Mouse (Mus musculus) thymus, postnatal 0 days (tissue): ENCODE measurements around the gene Zfp653. TPM values are rescaled to one million over a fixed set of nuclear protein-coding genes. Genes with fewer than 3 reads are reported as not detected.
"Not testable (repeated sequence)": the region's sequence is repeated elsewhere in the genome, so short reads cannot be mapped to it uniquely, and the experiment has no call there.

Experiments used
- DNase-seq: peaks from one replicate; pipeline ENCODE4 v3.0.0-alpha.2; 2015; ENCODE audit warnings: low spot score
- polyA plus RNA-seq: library from polyadenylated mRNA; unstranded; fragments of >200 nt; fragmentation: Nextera tagmentation; extraction: Ambion mirVana; gene quantifications from 2 replicates; pipeline ENCODE4 v1.2.1, GENCODE M21; 2015

Gene Zfp653
- 8.0 and 9.6 TPM in 2 replicates for polyA plus RNA-seq

- DNase-seq, result peak; percentile 98
Measured at GRCm38 (mm10) chr9:22070791-22071573, at the start of gene Zfp653, which contains the start of gene Gm49318. TSS of gene Zfp653 (minus strand) at chr9:22071376. TSS of gene Gm49318 (minus strand) at chr9:22071259.

- DNase-seq, result no peak
Measured at GRCm38 (mm10) chr9:22119543-22119942, 48.4 kb upstream of the Zfp653 start.

GRCm38 (mm10) chr9:22117754-22118456 is 46.7 kb upstream of the Zfp653 start:
- DNase-seq, result peak; percentile 89

GRCm38 (mm10) chr9:22116740-22117426 is 45.7 kb upstream of the Zfp653 start, which contains the start of gene Elof1:
TSS of gene Elof1 (minus strand) at chr9:22117172.
- peak; percentile 98 for DNase-seq

GRCm38 (mm10) chr9:22116086-22116485 is 44.9 kb upstream of the Zfp653 start:
- peak; percentile 43 for DNase-seq

- no peak for DNase-seq
Measured at GRCm38 (mm10) chr9:22115635-22116034, 44.5 kb upstream of the Zfp653 start.

- no peak for DNase-seq
Measured at GRCm38 (mm10) chr9:22108194-22108593, 37.0 kb upstream of the Zfp653 start.

- DNase-seq, result no peak
Measured at GRCm38 (mm10) chr9:22099922-22100321, 28.7 kb upstream of the Zfp653 start.

GRCm38 (mm10) chr9:22098993-22099696 is 28.0 kb upstream of the Zfp653 start, which contains the start of gene Cnn1:
TSS of gene Cnn1 (plus strand) at chr9:22099216.
- DNase-seq, result no peak

- DNase-seq, result peak; percentile 74
Measured at GRCm38 (mm10) chr9:22095854-22096307, 24.7 kb upstream of the Zfp653 start.

- no peak for DNase-seq
Measured at GRCm38 (mm10) chr9:22092746-22093145, 21.6 kb upstream of the Zfp653 start.

- no peak for DNase-seq
Measured at GRCm38 (mm10) chr9:22089986-22090385, 18.8 kb upstream of the Zfp653 start.

GRCm38 (mm10) chr9:22089281-22089680 is 18.1 kb upstream of the Zfp653 start:
- DNase-seq, result no peak

- DNase-seq, result no peak
Measured at GRCm38 (mm10) chr9:22087034-22087618, 15.9 kb upstream of the Zfp653 start.

GRCm38 (mm10) chr9:22086012-22086411 is 14.8 kb upstream of the Zfp653 start:
- no peak for DNase-seq

GRCm38 (mm10) chr9:22085022-22085834 is 14.1 kb upstream of the Zfp653 start, which contains the start of gene Ecsit:
TSS of gene Ecsit (minus strand) at chr9:22085438.
- peak; percentile 93 for DNase-seq

GRCm38 (mm10) chr9:22084667-22085021 is 13.5 kb upstream of the Zfp653 start:
- DNase-seq, result no peak

- no peak for DNase-seq
Measured at GRCm38 (mm10) chr9:22076223-22076622, 5.0 kb upstream of the Zfp653 start.

- not testable (repeated sequence) for DNase-seq
Measured at GRCm38 (mm10) chr9:22075778-22076177, 4.6 kb upstream of the Zfp653 start.

- no peak for DNase-seq
Measured at GRCm38 (mm10) chr9:22072276-22072675, 1.1 kb upstream of the Zfp653 start.
